Mouse (Mus musculus) heart, postnatal 0 days (tissue): ENCODE data around the gene Gapt. TPM values are rescaled to one million over a fixed set of nuclear protein-coding genes. Genes with fewer than 3 reads are reported as not detected.

Experiments
- ATAC-seq: fragments of 200-750 bp; cut with Nextera tagmentation; 2 replicates; pipeline ENCODE4 v1.8.0; 2017; ENCODE audit warnings: low read depth, moderate number of reproducible peaks, moderate library complexity; ENCODE audit not compliant: insufficient read depth
- DNase-seq: peaks from one replicate; pipeline ENCODE4 v3.0.0-alpha.2; 2016; ENCODE audit warnings: low spot score
- H3K27ac ChIP-seq: fragments of 300-500 bp; sonication (generic); 2 replicates; pipeline ENCODE4 v1.5.1; 2014; ENCODE audit warnings: low read depth, mild to moderate bottlenecking
- H3K27me3 ChIP-seq: fragments of 300-500 bp; sonication (generic); 2 replicates; pipeline ENCODE4 v1.6.1; 2014; ENCODE audit warnings: low read length, mixed read lengths; ENCODE audit not compliant: control insufficient read depth, insufficient read depth
- H3K36me3 ChIP-seq: fragments of 300-500 bp; sonication (generic); replicated peaks from 2 replicates; pipeline ENCODE4 v1.6.1; 2014; ENCODE audit warnings: low read length, mixed read lengths; ENCODE audit not compliant: control insufficient read depth, insufficient read depth
- H3K4me1 ChIP-seq: fragments of 300-500 bp; sonication (generic); 2 replicates; pipeline ENCODE4 v1.6.1; 2014; ENCODE audit warnings: antibody characterized with exemption; ENCODE audit not compliant: control insufficient read depth, insufficient read depth
- H3K4me2 ChIP-seq: fragments of 300-500 bp; sonication (generic); 2 replicates; pipeline ENCODE4 v1.6.1; 2014; ENCODE audit warnings: low read depth, mild to moderate bottlenecking, low read length, moderate library complexity
- H3K4me3 ChIP-seq: fragments of 300-500 bp; sonication (generic); 2 replicates; pipeline ENCODE4 v1.5.1; 2014; ENCODE audit warnings: low read depth, low read length
- H3K9ac ChIP-seq: fragments of 300-500 bp; sonication (generic); replicated peaks from 2 replicates; pipeline ENCODE4 v1.6.1; 2014; ENCODE audit warnings: low read depth, low read length, mixed read lengths
- H3K9me3 ChIP-seq: fragments of 300-500 bp; sonication (generic); replicated peaks from 2 replicates; pipeline ENCODE4 v1.6.1; 2016; ENCODE audit warnings: low read length; ENCODE audit not compliant: control insufficient read depth
- CTCF ChIP-seq: IDR thresholded peaks from 2 replicates; pipeline ENCODE4 v1.5.1; 2016; ENCODE audit warnings: antibody characterized with exemption, control low read depth, low read depth
- EP300 ChIP-seq: IDR thresholded peaks from 2 replicates; pipeline ENCODE4 v1.6.1; 2016; ENCODE audit warnings: antibody characterized with exemption, low read depth
- WGBS: fragments of 180-500 bp; shearing (Covaris S2); extraction: QIAGEN DNeasy Blood & Tissue Kit; methylation state at CpG from one replicate; pipeline ENCODE4 v1.1.7; 2014; 5-methylcytosine and 5-hydroxymethylcytosine counted together
- polyA plus RNA-seq: library from polyadenylated mRNA; unstranded; fragments of >200 nt; fragmentation: Nextera tagmentation; extraction: Ambion mirVana; gene quantifications from 2 replicates; pipeline ENCODE4 v1.2.1, GENCODE M21; 2015
- total RNA-seq: library from RNA; depleted of rRNA; stranded (reverse); fragments of >200 nt; gene quantifications from 2 replicates; pipeline ENCODE4 v1.2.3, GENCODE M21; 2014; ENCODE audit warnings: low replicate concordance

Gapt gene
- total and polyA plus RNA-seq, 2 experiments from 2014 or later, result 0.10 TPM; not detected in 1

DNA sequence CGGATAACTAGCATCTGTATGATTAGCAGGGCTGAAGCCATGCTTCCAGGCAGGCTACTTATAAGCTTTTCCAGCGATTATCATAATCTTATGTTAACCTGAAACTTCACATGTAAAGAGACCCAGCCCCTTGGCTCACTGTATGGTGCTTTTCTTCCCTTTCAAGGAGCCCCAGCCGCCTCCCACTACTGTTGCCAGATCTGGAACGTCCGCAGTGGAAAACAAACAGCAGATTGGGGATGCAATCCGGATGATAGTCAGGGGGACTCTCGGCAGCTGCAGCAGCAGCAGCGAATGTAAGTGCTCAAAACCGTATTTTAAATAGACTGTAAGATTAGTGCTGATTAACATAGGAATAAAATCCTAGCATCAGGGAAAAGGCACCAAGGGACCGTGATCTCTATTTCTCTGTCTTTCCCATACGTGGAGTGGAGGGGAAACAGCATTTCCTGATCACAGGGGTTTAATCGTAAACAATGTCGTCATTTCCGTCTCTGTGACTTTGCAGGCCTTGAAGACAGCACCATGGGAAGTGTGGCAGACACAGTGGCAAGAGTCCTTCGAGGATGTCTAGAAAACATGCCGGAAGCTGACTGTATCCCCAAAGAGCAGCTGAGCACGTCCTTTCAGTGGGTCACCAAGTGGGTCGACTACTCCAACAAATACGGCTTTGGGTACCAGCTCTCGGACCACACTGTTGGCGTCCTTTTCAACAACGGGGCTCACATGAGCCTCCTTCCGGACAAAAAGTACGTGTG is 41.7 kb upstream of the Gapt start:
- H3K27ac ChIP-seq, result peak overlapping the region; percentile 39
- H3K4me2 ChIP-seq, result peak overlapping the region; percentile 88
- ATAC-seq (no peak), DNase-seq (no peak)
- no peaks in the 10 kb centered on the region for H3K9me3 ChIP-seq
- 55% methylated on average over 24 of the region's 24 CpGs for WGBS
- no peaks in the 10 kb centered on the region for H3K4me1 ChIP-seq
- H3K4me3 ChIP-seq, result peak overlapping the region; percentile 64
- peaks cover 52% of the 10 kb centered on the region for H3K36me3 ChIP-seq
- no peaks in the 10 kb centered on the region for H3K27me3 ChIP-seq
- H3K9ac ChIP-seq, result 0 out of 2 replicates have a peak overlapping the region, but pooled peaks have one; percentile 8
- TF ChIP-seq CTCF, result no peak
- TF ChIP-seq EP300, result no peak

DNA sequence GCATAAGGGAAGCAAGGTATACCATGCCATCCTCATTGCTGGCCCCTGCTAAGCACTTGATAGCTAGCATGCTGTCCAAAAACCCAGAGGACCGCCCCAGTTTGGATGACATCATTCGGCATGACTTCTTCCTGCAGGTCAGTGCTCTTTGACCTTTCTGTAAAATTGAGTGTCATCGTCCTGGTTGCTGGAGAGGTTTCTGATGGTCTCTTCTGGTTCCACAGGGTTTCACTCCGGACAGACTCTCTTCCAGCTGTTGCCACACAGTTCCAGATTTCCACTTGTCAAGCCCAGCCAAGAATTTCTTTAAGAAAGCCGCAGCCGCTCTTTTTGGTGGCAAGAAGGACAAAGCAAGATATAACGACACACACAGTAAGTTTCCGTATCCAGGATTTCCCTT is 40.8 kb upstream of the Gapt start:
- DNase-seq (no peak), ATAC-seq (no peak)
- H3K9ac ChIP-seq, result 0 out of 2 replicates have a peak overlapping the region, but pooled peaks have one; percentile 8
- no peaks in the 10 kb centered on the region for H3K9me3 ChIP-seq
- H3K4me2 ChIP-seq, result peak overlapping the region; percentile 88
- WGBS, result 57% methylated on average over 8 of the region's 8 CpGs
- peak overlapping the region; percentile 64 for H3K4me3 ChIP-seq
- no peaks in the 10 kb centered on the region for H3K4me1 ChIP-seq
- H3K27me3 ChIP-seq, result no peaks in the 10 kb centered on the region
- 0 out of 2 replicates have a peak overlapping the region, but pooled peaks have one; percentile 39 for H3K27ac ChIP-seq
- TF ChIP-seq CTCF, result no peak
- TF ChIP-seq EP300, result no peak
- H3K36me3 ChIP-seq, result peaks cover 52% of the 10 kb centered on the region

DNA sequence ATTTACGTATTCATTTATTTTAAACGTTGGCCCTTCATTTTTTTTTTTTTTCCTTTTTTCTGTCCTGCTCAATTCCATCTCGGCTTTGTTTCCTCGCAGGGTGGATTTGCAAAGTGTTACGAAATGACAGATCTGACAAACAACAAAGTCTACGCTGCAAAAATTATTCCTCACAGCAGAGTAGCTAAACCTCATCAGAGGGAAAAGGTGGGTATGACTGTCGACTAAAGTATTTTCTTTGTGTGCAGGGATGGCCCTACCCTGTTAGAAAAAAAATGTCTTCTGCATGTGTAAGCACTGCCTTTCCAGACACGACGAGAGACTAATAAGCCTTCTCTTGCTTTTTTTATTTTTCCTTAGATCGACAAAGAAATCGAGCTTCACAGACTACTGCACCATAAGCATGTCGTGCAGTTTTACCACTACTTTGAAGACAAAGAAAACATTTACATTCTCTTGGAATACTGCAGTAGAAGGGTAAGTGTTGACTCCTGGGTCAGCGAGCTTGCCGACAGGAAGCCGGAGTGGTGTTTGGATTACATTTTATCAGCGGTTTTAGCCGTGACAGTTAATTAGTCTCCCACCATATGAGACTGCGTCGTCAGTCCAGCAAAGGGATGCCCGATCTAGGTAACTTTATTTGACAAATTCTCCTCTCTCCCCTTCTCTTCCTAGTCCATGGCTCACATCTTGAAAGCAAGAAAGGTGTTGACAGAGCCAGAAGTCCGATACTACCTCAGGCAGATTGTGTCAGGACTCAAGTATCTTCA is 39.1 kb upstream of the Gapt start:
- TF ChIP-seq CTCF (no peak), EP300 (no peak)
- 3% methylated on average over 21 of the region's 21 CpGs for WGBS
- ATAC-seq (no peak), DNase-seq (peak; percentile 45)
- peak overlapping the region; percentile 84 for H3K9ac ChIP-seq
- H3K4me2 ChIP-seq, result peak overlapping the region; percentile 88
- H3K4me1 ChIP-seq, result no peaks in the 10 kb centered on the region
- no peaks in the 10 kb centered on the region for H3K27me3 ChIP-seq
- H3K36me3 ChIP-seq, result peaks cover 42% of the 10 kb centered on the region
- no peaks in the 10 kb centered on the region for H3K9me3 ChIP-seq
- H3K4me3 ChIP-seq, result peak overlapping the region; percentile 64
- H3K27ac ChIP-seq, result peak overlapping the region; percentile 96

DNA sequence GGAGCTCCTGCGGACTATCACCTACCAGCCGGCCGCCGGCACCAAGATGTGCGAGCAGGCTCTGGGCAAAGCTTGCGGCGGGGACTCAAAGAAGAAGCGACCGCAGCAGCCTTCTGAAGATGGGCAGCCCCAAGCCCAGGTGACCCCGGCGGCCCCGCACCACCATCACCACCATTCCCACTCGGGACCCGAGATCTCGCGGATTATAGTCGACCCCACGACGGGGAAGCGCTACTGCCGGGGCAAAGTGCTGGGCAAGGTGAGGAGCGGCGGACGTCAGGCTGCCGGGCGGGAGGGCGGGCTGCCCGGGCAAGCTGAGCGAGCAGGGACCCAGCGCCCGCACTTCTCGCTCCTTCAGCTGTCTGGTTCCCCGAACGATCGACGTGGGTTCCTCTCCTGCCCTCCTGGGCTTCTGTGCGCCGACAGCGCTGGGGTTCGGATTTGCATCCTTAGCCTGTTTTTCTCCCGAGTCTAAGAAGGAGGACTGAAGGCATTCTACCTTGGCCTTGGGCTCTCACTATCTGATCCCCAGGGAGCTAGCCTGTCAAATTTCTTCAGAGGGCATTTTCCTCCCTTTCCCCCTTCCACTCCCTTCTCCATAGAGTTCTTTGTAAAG is 38.3 kb upstream of the Gapt start:
- WGBS, result 0% methylated on average over 39 of the region's 41 CpGs
- peak; percentile 7 for ATAC-seq
- H3K4me3 ChIP-seq, result peak overlapping the region; percentile 64
- TF ChIP-seq CTCF, result no peak
- no peak for TF ChIP-seq EP300
- H3K9ac ChIP-seq, result peak overlapping the region; percentile 84
- no peaks in the 10 kb centered on the region for H3K27me3 ChIP-seq
- H3K27ac ChIP-seq, result peak overlapping the region; percentile 96
- no peak for DNase-seq
- peak overlapping the region; percentile 88 for H3K4me2 ChIP-seq
- no peaks in the 10 kb centered on the region for H3K4me1 ChIP-seq
- H3K9me3 ChIP-seq, result no peaks in the 10 kb centered on the region
- peaks cover 34% of the 10 kb centered on the region for H3K36me3 ChIP-seq
